Mouse (Mus musculus) neural tube, embryonic 14.5 days (tissue): Measurements from ENCODE around the gene Dusp19. TPM values are rescaled to one million over a fixed set of nuclear protein-coding genes. Genes with fewer than 3 reads are reported as not detected.
A peak's percentile ranks its signal among the peaks of the same experiment; 100 is the strongest.

Experiments
- ATAC-seq: fragments of 200-750 bp; cut with Nextera tagmentation; 2 replicates; pipeline ENCODE4 v1.8.0; 2017; ENCODE audit warnings: low read depth, mild to moderate bottlenecking, moderate TSS enrichment, moderate library complexity
- H3K27ac ChIP-seq: fragments of 300-500 bp; sonication (generic); 2 replicates; pipeline ENCODE4 v1.5.1; 2014; ENCODE audit warnings: low read depth, mild to moderate bottlenecking, control low read depth, low read length, moderate library complexity, mixed read lengths
- H3K27me3 ChIP-seq: fragments of 300-500 bp; sonication (generic); 2 replicates; pipeline ENCODE4 v1.6.1; 2014; ENCODE audit warnings: low read length; ENCODE audit not compliant: control insufficient read depth, insufficient read depth
- H3K36me3 ChIP-seq: fragments of 300-500 bp; sonication (generic); 2 replicates; pipeline ENCODE4 v1.6.1; 2014; ENCODE audit warnings: low read length, mixed read lengths; ENCODE audit not compliant: control insufficient read depth, insufficient read depth
- H3K4me1 ChIP-seq: fragments of 300-500 bp; sonication (generic); 2 replicates; pipeline ENCODE4 v1.6.1; 2014; ENCODE audit warnings: low read length; ENCODE audit not compliant: control insufficient read depth, insufficient read depth
- H3K4me2 ChIP-seq: fragments of 300-500 bp; sonication (generic); 2 replicates; pipeline ENCODE4 v1.6.1; 2014; ENCODE audit warnings: mild to moderate bottlenecking, low read depth, low read length, control low read depth
- H3K4me3 ChIP-seq: fragments of 300-500 bp; sonication (generic); 2 replicates; pipeline ENCODE4 v1.5.1; 2014; ENCODE audit warnings: low read depth, low read length, control low read depth, mixed read lengths
- H3K9ac ChIP-seq: fragments of 300-500 bp; sonication (generic); replicated peaks from 2 replicates; pipeline ENCODE4 v1.6.1; 2014; ENCODE audit warnings: low read depth, mild to moderate bottlenecking, control low read depth, low read length, mixed read lengths
- H3K9me3 ChIP-seq: fragments of 300-500 bp; sonication (generic); 2 replicates; pipeline ENCODE4 v1.6.1; 2016; ENCODE audit warnings: low read length; ENCODE audit not compliant: control insufficient read depth
- WGBS: fragments of 180-500 bp; shearing (Covaris S2); extraction: QIAGEN DNeasy Blood & Tissue Kit; methylation state at CpG from one replicate; pipeline ENCODE4 v1.1.7; 2014; 5-methylcytosine and 5-hydroxymethylcytosine counted together
- polyA plus RNA-seq: library from polyadenylated mRNA; unstranded; fragments of >200 nt; fragmentation: Nextera tagmentation; extraction: Ambion mirVana; gene quantifications from 2 replicates; pipeline ENCODE4 v1.2.1, GENCODE M21; 2014

Dusp19 gene
- polyA plus RNA-seq, 1 experiment from 2014 or later: 20.6 TPM

DNA sequence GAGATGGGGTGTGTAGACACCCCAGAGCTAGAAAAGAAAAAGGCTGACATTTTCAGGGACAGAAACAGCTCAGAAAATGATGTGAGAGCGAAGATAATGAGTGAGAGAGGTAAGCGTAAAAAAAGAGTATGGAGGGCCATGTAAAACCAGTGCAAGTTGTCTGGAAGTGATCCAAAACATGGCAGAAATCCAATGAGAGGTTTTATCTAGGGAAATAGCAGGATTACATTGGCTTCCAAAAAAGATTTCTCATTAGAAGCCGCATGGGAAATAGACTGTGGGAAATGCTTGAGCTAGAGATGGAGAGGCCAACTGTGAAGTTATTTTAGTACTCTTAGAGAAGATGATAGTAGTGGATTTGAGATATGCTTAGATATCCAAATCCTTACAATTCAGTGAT is 5.1 kb downstream of the Dusp19 start:
- no peak overlapping the region for H3K4me2 ChIP-seq
- no peaks in the 10 kb centered on the region for H3K27me3 ChIP-seq
- H3K4me3 ChIP-seq: no peak overlapping the region
- no peak for ATAC-seq
- no peak overlapping the region for H3K9ac ChIP-seq
- H3K36me3 ChIP-seq: peaks cover 4% of the 10 kb centered on the region; the same call in 1 of the 2 replicates
- H3K27ac ChIP-seq: no peak overlapping the region
- no peaks in the 10 kb centered on the region for H3K9me3 ChIP-seq
- H3K4me1 ChIP-seq: peaks cover 7% of the 10 kb centered on the region
- WGBS: 89% methylated on average over 3 of the region's 3 CpGs

- H3K27ac ChIP-seq: no peak overlapping the region
- over 99% methylated on average over 4 of the region's 4 CpGs for WGBS
- H3K9me3 ChIP-seq: no peaks in the 10 kb centered on the region
- peaks cover 4% of the 10 kb centered on the region; the same call in 1 of the 2 replicates for H3K36me3 ChIP-seq
- no peak overlapping the region for H3K4me2 ChIP-seq
- H3K9ac ChIP-seq: no peak overlapping the region
- no peak for ATAC-seq
- no peaks in the 10 kb centered on the region for H3K27me3 ChIP-seq
- H3K4me1 ChIP-seq: no peaks in the 10 kb centered on the region
- no peak overlapping the region for H3K4me3 ChIP-seq
These were observed 7.7 kb downstream of the Dusp19 start for GRCm38 (mm10) chr2:80624523-80624922.

- Histone ChIP-seq H3K4me2 (no peak overlapping the region), H3K9ac (no peak overlapping the region), H3K36me3 (no peaks in the 10 kb centered on the region), H3K4me3 (no peak overlapping the region), H3K27me3 (no peaks in the 10 kb centered on the region), H3K9me3 (no peaks in the 10 kb centered on the region), H3K27ac (no peak overlapping the region), H3K4me1 (no peaks in the 10 kb centered on the region)
- 91% methylated on average over 13 of the region's 13 CpGs for WGBS
- no peak for ATAC-seq
These were observed 15.6 kb downstream of the Dusp19 start for GRCm38 (mm10) chr2:80632336-80633026.

DNA sequence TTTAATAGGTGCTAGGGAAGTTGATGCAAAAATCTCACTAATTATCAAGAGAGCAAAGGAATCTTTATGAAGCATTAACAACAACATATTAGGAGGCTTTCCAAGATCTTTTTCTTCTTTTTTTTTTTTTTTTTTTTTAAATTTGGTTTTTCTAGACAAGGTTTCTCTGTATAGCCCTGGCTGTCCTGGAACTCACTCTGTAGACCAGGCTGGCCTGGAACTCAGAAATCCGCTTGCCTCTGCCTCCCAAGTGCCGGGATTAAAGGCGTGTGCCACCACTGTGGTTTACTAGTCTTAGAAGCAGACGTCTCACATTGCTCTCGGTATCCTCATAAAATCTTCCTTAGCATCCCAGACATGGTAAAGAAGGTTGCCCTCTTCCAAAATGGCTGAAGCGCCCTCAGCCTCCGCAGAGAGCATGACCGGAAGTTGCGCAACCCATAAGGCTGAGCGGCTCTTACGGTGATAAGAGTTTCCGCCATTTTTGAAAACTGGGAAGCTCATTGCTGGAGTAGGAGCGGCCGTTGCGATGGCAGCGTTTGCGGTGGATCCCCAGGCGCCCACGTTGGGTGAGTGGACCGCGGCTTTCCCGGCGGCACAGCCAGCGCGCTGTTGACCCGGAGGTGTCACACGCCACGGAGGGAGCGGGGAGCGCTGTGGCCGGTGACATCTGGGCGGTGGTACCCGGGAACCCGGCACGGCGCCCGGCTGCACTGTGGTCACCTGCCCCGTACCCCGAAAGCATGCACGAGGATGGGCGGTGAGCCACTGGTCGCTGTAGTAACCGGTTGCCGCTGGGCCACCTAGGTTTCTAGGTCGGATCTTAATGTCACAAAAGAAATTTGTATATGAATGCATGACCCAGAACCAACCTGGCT is 21.8 kb downstream of the Dusp19 start:
- peak overlapping the region; percentile 66 for H3K4me2 ChIP-seq
- peak overlapping the region; percentile 88 for H3K4me3 ChIP-seq
- peak overlapping the region; percentile 64 for H3K9ac ChIP-seq
- H3K27ac ChIP-seq: peak overlapping the region; percentile 48; the same call in 1 of the 2 replicates
- no peaks in the 10 kb centered on the region for H3K9me3 ChIP-seq
- H3K4me1 ChIP-seq: 0 out of 2 replicates have a peak, but pooled peaks cover 8% of the 10 kb centered on the region
- no peaks in the 10 kb centered on the region for H3K27me3 ChIP-seq
- ATAC-seq: peak; percentile 98
- whole genome bisulfite sequencing: under 1% methylated on average over 45 of the region's 45 CpGs
- no peaks in the 10 kb centered on the region for H3K36me3 ChIP-seq

DNA sequence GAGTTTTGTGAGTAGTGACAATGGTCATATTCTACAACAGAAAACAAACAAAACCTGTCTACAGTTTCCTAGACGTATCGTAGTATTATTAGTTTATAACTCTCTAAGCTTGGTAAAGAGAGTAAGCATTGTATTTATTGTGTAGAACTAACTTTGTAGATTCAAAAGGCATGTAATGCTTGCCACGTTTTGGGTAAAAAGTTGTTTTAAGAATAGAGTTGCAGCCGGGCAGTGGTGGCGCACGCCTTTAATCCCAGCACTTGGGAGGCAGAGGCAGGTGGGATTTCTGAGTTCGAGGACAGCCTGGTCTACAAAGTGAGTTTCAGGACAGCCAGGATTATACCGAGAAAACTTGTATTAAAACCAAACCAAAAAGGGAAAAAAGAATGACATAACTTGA is 22.6 kb downstream of the Dusp19 start:
- Histone ChIP-seq H3K9me3 (no peaks in the 10 kb centered on the region), H3K9ac (peak overlapping the region; percentile 64; the same call in 1 of the 2 replicates), H3K36me3 (peaks cover 4% of the 10 kb centered on the region; the same call in 1 of the 2 replicates), H3K27ac (no peak overlapping the region), H3K4me1 (0 out of 2 replicates have a peak, but pooled peaks cover 8% of the 10 kb centered on the region), H3K4me3 (peak overlapping the region; percentile 88), H3K27me3 (no peaks in the 10 kb centered on the region), H3K4me2 (peak overlapping the region; percentile 66)
- no peak for ATAC-seq
- WGBS: 10% methylated on average over 8 of the region's 8 CpGs

GRCm38 (mm10) chr2:80639864-80640263 is 23.0 kb downstream of the Dusp19 start:
- 0 out of 2 replicates have a peak, but pooled peaks cover 8% of the 10 kb centered on the region for H3K4me1 ChIP-seq
- no peaks in the 10 kb centered on the region for H3K9me3 ChIP-seq
- H3K4me3 ChIP-seq: peak overlapping the region; percentile 88; the same call in 1 of the 2 replicates
- no peak for ATAC-seq
- no peaks in the 10 kb centered on the region for H3K27me3 ChIP-seq
- H3K36me3 ChIP-seq: peaks cover 6% of the 10 kb centered on the region; the same call in 1 of the 2 replicates
- H3K9ac ChIP-seq: no peak overlapping the region
- H3K27ac ChIP-seq: no peak overlapping the region
- WGBS: 69% methylated on average over 3 of the region's 3 CpGs
- H3K4me2 ChIP-seq: peak overlapping the region; percentile 11; the same call in 1 of the 2 replicates

GRCm38 (mm10) chr2:80661414-80661813 is 44.6 kb downstream of the Dusp19 start:
- H3K27me3 ChIP-seq: no peaks in the 10 kb centered on the region
- H3K36me3 ChIP-seq: peaks cover 4% of the 10 kb centered on the region; the same call in 1 of the 2 replicates
- H3K9ac ChIP-seq: no peak overlapping the region
- H3K4me1 ChIP-seq: no peaks in the 10 kb centered on the region
- H3K9me3 ChIP-seq: no peaks in the 10 kb centered on the region
- H3K4me3 ChIP-seq: no peak overlapping the region
- no peak for ATAC-seq
- H3K4me2 ChIP-seq: no peak overlapping the region
- H3K27ac ChIP-seq: no peak overlapping the region

- no peak overlapping the region for H3K27ac ChIP-seq
- no peak for ATAC-seq
- no peaks in the 10 kb centered on the region for H3K9me3 ChIP-seq
- H3K27me3 ChIP-seq: no peaks in the 10 kb centered on the region
- no peaks in the 10 kb centered on the region for H3K4me1 ChIP-seq
- 97% methylated on average over 2 of the region's 2 CpGs for WGBS
- H3K36me3 ChIP-seq: no peaks in the 10 kb centered on the region
- H3K9ac ChIP-seq: no peak overlapping the region
- no peak overlapping the region for H3K4me2 ChIP-seq
- no peak overlapping the region for H3K4me3 ChIP-seq
These were observed 45.8 kb downstream of the Dusp19 start for GRCm38 (mm10) chr2:80662682-80663081.
